Mouse (Mus musculus) kidney, postnatal 14 days (tissue): ENCODE measurements around the gene Steap4.

Experiments
- DNase-seq: peaks from one replicate; pipeline ENCODE4 v3.0.0; 2022; ENCODE audit warnings: mixed read lengths

Gene Steap4

DNA sequence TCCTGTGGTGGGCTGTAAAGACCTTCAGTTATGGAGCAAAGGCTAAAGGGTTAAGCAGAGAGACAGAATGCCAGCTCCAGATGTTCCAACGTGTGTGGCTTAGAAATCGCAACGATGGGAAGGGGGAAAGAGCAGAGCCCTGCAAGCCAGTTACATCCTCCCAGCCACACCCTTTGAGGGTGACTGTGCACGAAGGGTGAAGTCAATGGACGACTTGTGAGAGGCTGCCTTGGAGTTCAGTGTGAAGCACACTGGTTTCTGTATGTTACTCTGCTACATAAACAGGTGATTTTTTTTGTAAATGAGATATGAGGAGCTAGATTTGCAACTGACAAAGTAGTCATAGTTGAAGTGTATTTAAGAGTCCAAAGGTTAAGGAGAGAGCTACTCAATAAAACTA is 33.5 kb downstream of the Steap4 start:
- DNase-seq = no peak

DNA sequence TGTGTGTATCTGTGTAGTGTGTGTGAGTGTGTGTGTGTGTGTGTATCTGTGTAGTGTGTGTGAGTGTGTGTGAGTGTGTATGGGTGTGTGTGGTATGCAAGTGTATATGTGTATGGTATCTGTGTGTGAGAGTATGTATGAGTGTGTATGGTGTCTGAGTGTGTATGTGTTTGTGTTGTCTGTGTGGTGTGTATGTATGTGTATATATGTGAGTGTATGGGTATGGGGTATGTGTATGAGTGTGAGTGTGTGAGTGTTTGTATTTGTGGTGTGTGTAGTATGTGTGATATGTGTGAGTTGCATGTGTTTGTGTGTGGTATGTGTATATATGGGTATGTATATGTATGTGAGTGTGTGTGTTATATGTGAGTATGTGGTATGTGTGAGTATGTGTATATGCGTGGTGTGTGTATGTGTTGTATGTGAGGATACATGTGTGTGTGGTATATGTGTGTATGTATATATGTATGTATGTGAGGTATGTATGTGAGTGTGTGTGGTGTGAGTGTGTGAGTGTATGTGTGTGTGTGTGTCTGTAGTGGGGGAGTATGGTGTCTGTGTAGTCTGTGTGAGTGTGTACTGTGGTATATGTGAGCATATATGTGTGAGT is 35.1 kb downstream of the Steap4 start:
- DNase-seq = no peak

DNA sequence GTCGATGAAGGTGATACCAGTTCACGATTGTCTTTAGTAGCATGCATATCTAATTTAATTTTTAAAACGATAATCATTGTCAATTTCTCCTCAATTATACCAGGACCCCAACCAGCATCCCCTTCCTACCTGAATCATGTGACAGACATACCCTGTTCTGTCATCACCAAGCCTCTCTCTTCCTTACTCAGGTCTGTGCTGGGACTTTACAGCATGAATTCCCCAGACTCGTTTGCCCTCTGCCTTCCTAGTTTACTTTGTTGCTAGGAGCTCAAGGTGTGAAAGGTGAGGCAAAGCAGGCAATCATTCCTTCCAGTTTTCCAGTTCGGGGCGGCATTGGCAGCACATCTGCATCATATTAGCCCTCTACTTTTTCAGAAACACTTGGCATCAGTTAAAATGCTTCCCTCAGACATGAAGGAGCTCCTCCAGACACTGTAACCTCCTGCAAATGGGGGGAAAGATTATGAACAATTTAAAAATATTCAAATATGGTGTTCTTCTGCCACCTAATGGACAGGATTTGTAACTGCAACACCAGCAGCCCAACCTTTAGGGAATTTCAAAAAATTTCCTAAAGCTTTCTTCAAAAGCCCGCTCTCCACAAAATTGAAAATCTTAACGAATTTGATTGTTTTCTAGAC is 36.3 kb downstream of the Steap4 start:
- DNase-seq = no peak

DNA sequence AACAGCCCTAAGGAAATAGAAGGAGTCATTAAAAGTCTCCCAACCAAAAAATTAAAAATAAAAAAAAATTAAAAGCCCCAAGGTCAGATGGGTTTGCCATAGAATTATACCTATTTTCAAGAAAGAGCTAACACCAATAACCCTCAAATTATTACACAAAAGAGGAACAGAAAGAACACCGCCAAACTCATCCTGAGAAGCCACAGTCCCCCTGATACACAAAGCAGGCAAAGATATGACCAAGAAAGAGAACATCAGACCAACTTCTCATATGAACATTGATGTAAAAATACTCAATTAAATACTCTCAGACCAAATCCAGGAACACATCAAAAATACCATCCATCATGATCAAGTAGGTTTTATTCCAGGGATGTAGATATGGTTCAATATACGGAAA is 36.8 kb downstream of the Steap4 start:
- no peak for DNase-seq

DNA sequence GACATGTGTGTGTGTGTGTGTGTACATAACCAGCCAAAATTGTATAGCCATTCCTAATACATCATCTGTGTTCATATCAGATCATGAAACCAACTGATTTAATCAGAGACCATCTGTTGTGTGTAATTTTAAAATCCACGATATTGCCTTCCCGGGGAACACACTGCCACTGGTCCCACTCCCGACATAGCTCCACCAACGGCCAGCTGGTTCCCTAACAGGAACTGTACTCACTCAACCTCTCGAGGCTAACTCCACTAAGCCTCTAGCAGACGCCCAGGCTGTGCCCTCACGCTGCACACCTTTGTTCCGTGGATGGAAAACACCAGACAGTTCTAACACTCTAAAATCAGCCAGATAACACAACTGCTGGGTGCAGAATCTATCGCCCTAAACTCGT is 40.2 kb downstream of the Steap4 start:
- DNase-seq = no peak

DNA sequence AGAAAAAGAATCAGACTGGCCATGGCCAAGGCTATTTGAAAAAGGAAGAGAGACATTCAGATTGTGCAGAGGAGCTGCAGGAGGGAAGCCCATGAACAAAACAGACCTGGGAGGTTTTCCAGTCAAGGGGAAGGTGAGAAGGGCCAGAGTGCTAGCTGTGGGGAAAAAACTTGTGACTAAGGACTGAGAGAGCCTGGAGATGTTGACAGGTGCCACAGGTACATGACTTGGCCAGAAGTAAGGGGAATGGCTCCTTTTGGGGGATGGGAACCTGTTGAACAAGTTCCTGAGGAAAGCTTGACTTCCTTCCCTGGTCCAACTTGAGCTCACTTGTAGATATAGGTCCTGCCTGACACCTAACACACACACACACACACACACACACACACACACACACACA is 42.6 kb downstream of the Steap4 start:
- DNase-seq = no peak

DNA sequence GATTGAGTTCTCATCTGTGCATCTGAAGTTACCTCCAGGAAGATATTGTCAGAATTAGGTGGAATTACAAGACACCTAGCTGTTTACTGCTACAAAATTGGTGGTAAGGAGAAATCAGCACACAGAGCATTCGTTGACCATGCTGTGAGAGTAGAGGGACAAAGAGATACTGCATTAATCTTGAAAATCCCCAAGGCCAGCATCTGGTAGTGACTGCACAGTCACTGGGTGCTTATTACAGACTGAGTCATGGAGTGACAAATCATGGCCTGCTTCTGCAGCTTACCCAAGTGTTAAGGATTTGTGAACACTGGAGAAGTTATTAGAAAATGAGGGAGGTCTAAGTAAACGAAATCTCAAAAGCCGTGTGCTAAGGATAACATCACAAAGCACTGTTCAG is 53.0 kb downstream of the Steap4 start:
- no peak for DNase-seq
